ENCODE assay signal across 14 mouse cellular contexts in the genomic region with DNA sequence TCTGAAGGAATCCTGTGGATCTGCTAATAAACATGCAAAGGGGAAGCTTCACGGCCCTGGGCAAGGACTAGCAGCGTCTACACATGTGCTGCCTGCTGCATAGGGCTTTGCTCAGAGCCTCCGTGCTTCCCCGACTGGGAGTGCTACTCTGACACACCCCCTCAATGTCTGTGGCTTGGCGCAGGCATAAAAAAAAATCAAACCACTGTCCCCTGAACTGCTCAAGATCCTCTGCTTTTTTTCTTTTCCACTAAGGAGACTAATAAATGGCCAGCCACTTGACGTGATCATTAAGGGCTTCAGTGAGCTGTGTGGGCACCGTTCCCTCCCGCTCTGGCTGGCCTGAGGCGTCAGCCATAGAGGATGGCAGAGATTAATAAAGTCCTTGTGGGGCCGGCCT.
DNase-seq lines count a peak whose midpoint lies in the region; ATAC-seq lines count a peak whose summit lies in the region.
"Had no signal": no experiment of that assay in that cellular context is flagged by ENCODE, and none has a peak within 500 bp of the region (broad histone marks: within the 10 kb centered on the region; RNA-seq: fewer than 3 reads in every experiment).

No protein-coding gene starts in this region.

- peaks cover 52% of the 10 kb centered on the region for H3K4me1 ChIP-seq in heart, embryonic 10.5 days
- H3K4me1 ChIP-seq in forebrain, embryonic 13.5 days, result peaks cover 84% of the 10 kb centered on the region
- H3K4me1 ChIP-seq in intestine, embryonic 15.5 days (replicated peaks), result peaks cover 23% of the 10 kb centered on the region

- 45% methylated on average over 10 of the region's 10 CpGs for WGBS in heart, embryonic 10.5 days
- 5% methylated on average over 10 of the region's 10 CpGs for WGBS in forebrain, embryonic 13.5 days
- WGBS in intestine, embryonic 15.5 days, result 36% methylated on average over 10 of the region's 10 CpGs

- H3K4me2 ChIP-seq in forebrain, embryonic 13.5 days, result no peak overlapping the region
- no peak overlapping the region for H3K4me2 ChIP-seq in intestine, embryonic 15.5 days (replicated peaks)

- intact Hi-C loops in heart, postnatal 14 days (cut with DNase I), result no loop called here

- H3K9ac ChIP-seq in forebrain, embryonic 13.5 days, result peak overlapping the region; percentile 35; the same call in 1 of the 2 replicates
- no peak overlapping the region for H3K9ac ChIP-seq in intestine, embryonic 15.5 days

- ATAC-seq in forebrain, embryonic 13.5 days, result 0 out of 2 replicates have a peak, but pooled peaks have one; percentile 23
- peak; percentile 20; the same call in 1 of the 2 replicates for ATAC-seq in megakaryocyte progenitor cell, adult 5-6 weeks (replicated peaks; ENCODE audit: poor library complexity)
- no peak for ATAC-seq in megakaryocyte-erythroid progenitor cell, adult 5-6 weeks (replicated peaks; ENCODE audit: low FRiP score, low TSS enrichment, poor library complexity, severe bottlenecking)
- ATAC-seq in intestine, embryonic 15.5 days, result no peak
- ATAC-seq: intestine, postnatal 0 days had no signal

- no peak for DNase-seq in heart, embryonic 10.5 days (ENCODE audit: low spot score)
- DNase-seq in heart, postnatal 14 days, result no peak
- peak; percentile 70 for DNase-seq in 416B (ENCODE audit: low read depth)
- no peak for DNase-seq in ovary, postnatal 36 days (ENCODE audit: low spot score)
- DNase-seq: B cell, adult 2 months; cerebellum, adult 18-20 months; lung, postnatal 14 days; spleen, adult 18-20 months; thymus, adult 18-20 months had no signal

- H3K27me3 ChIP-seq in heart, embryonic 10.5 days (ENCODE audit: insufficient read depth, poor library complexity, severe bottlenecking), result peaks cover 37% of the 10 kb centered on the region
- H3K27me3 ChIP-seq in forebrain, embryonic 13.5 days, result no peaks in the 10 kb centered on the region
- H3K27me3 ChIP-seq in intestine, embryonic 15.5 days (replicated peaks), result 0 out of 2 replicates have a peak, but pooled peaks cover 3% of the 10 kb centered on the region

- H3K4me3 ChIP-seq in heart, embryonic 10.5 days, result no peak overlapping the region
- no peak overlapping the region for H3K4me3 ChIP-seq in forebrain, embryonic 13.5 days
- no peak overlapping the region for H3K4me3 ChIP-seq in intestine, embryonic 15.5 days (replicated peaks)

- 0 out of 2 replicates have a peak overlapping the region, but pooled peaks have one; percentile 14 for H3K27ac ChIP-seq in heart, embryonic 10.5 days
- H3K27ac ChIP-seq in forebrain, embryonic 13.5 days, result peak overlapping the region; percentile 66
- H3K27ac ChIP-seq in intestine, embryonic 15.5 days, result no peak overlapping the region

- no peaks in the 10 kb centered on the region for H3K9me3 ChIP-seq in heart, embryonic 10.5 days
- H3K9me3 ChIP-seq in forebrain, embryonic 13.5 days (replicated peaks), result no peaks in the 10 kb centered on the region
- no peaks in the 10 kb centered on the region for H3K9me3 ChIP-seq in intestine, embryonic 15.5 days

- no peaks in the 10 kb centered on the region for H3K36me3 ChIP-seq in heart, embryonic 10.5 days
- H3K36me3 ChIP-seq in forebrain, embryonic 13.5 days (ENCODE audit: poor library complexity, severe bottlenecking), result no peaks in the 10 kb centered on the region
- no peaks in the 10 kb centered on the region for H3K36me3 ChIP-seq in intestine, embryonic 15.5 days

Comparison
In these comparisons a context has a peak if more than half of its experiments do, and no peak if none do; other contexts are left out.
1. ATAC-seq: peak in forebrain, embryonic 13.5 days (single experiment) and megakaryocyte progenitor cell, adult 5-6 weeks (single experiment); none in megakaryocyte-erythroid progenitor cell, adult 5-6 weeks (single experiment) and intestine, embryonic 15.5 days (single experiment).